Mouse (Mus musculus) neural tube, embryonic 12.5 days (tissue): ENCODE data around the gene Aldh1l1. TPM values are rescaled to one million over a fixed set of nuclear protein-coding genes. Genes with fewer than 3 reads are reported as not detected.

Experiments used
- ATAC-seq: fragments of 200-750 bp; cut with Nextera tagmentation; 2 replicates; pipeline ENCODE4 v1.8.0; 2017; ENCODE audit warnings: low read depth, mild to moderate bottlenecking, moderate TSS enrichment, moderate library complexity; ENCODE audit not compliant: low FRiP score
- H3K27ac ChIP-seq: fragments of 300-500 bp; sonication (generic); 2 replicates; pipeline ENCODE4 v1.5.1; 2016
- H3K27me3 ChIP-seq: fragments of 300-500 bp; sonication (generic); replicated peaks from 2 replicates; pipeline ENCODE4 v1.6.1; 2016; ENCODE audit warnings: mild to moderate bottlenecking
- H3K36me3 ChIP-seq: fragments of 300-500 bp; sonication (generic); 2 replicates; pipeline ENCODE4 v1.6.1; 2016; ENCODE audit warnings: mild to moderate bottlenecking
- H3K4me1 ChIP-seq: fragments of 300-500 bp; sonication (generic); 2 replicates; pipeline ENCODE4 v1.6.1; 2016
- H3K4me2 ChIP-seq: fragments of 300-500 bp; sonication (generic); replicated peaks from 2 replicates; pipeline ENCODE4 v1.6.1; 2016; ENCODE audit warnings: mild to moderate bottlenecking
- H3K4me3 ChIP-seq: fragments of 300-500 bp; sonication (generic); 2 replicates; pipeline ENCODE4 v1.5.1; 2016
- H3K9ac ChIP-seq: fragments of 300-500 bp; sonication (generic); 2 replicates; pipeline ENCODE4 v1.6.1; 2016; ENCODE audit warnings: mild to moderate bottlenecking
- H3K9me3 ChIP-seq: fragments of 300-500 bp; sonication (generic); 2 replicates; pipeline ENCODE4 v1.6.1; 2016; ENCODE audit warnings: mild to moderate bottlenecking
- WGBS: fragments of 180-500 bp; shearing (Covaris S2); methylation state at CpG from one replicate; pipeline ENCODE4 v1.1.7; 2016; 5-methylcytosine and 5-hydroxymethylcytosine counted together
- polyA plus RNA-seq: library from polyadenylated mRNA; unstranded; fragments of >200 nt; fragmentation: Nextera tagmentation; extraction: Ambion mirVana; gene quantifications from 2 replicates; pipeline ENCODE4 v1.2.1, GENCODE M21; 2016

The Aldh1l1 gene
- polyA plus RNA-seq, 1 experiment from 2014 or later = 9.5 TPM

DNA sequence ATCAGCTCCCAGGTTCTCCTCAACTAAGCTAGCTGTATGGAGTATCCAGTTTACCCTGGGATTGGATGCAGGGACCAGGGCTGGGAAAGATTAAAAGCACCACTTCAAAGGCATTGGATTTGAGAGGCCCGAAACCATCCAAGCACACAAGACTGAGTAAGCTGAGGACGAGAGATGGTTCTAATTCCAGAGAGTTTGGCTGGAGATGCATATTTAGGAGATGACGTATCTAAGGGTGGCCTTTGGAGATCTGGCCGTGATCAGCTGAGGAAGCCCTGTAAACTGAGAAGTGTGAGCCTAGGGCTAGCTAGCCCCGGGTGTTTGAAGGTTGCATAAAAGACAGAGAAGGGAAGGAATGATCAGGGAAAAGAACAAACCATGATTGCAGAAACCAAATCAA is 101.9 kb downstream of the Aldh1l1 start:
- Histone ChIP-seq H3K27ac (no peak overlapping the region), H3K9ac (no peak overlapping the region), H3K27me3 (no peaks in the 10 kb centered on the region), H3K9me3 (no peaks in the 10 kb centered on the region), H3K36me3 (no peaks in the 10 kb centered on the region), H3K4me3 (no peak overlapping the region), H3K4me2 (no peak overlapping the region), H3K4me1 (no peaks in the 10 kb centered on the region)
- WGBS = 72% methylated on average over 5 of the region's 5 CpGs
- ATAC-seq = no peak

GRCm38 (mm10) chr6:90590707-90591106 is 104.5 kb downstream of the Aldh1l1 start:
- no peak overlapping the region for H3K4me2 ChIP-seq
- no peak overlapping the region for H3K9ac ChIP-seq
- no peaks in the 10 kb centered on the region for H3K36me3 ChIP-seq
- no peaks in the 10 kb centered on the region for H3K4me1 ChIP-seq
- no peak overlapping the region for H3K27ac ChIP-seq
- no peak overlapping the region for H3K4me3 ChIP-seq
- no peak for ATAC-seq
- H3K27me3 ChIP-seq = no peaks in the 10 kb centered on the region
- 95% methylated on average over 1 of the region's 1 CpGs for WGBS
- H3K9me3 ChIP-seq = no peaks in the 10 kb centered on the region

DNA sequence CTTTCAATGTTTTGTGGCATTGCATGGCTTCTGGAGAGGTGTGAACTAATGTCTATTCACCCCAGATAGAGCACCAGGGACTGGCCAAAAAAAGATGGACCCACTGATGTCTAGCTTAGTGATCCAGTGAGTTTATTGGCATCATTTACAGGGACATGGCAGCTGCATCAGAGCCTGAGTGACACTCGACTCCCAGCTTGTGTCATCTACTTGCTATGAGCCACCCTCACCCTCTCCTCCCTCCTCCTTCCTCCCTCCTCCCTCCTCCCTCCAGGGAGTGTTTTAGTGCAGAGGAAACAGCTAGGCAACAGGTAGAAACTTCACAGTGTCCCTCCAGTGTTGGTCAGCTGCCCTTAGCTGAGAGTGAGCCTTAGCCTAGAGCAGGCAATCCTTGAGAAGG is 108.7 kb downstream of the Aldh1l1 start:
- no peaks in the 10 kb centered on the region for H3K4me1 ChIP-seq

DNA sequence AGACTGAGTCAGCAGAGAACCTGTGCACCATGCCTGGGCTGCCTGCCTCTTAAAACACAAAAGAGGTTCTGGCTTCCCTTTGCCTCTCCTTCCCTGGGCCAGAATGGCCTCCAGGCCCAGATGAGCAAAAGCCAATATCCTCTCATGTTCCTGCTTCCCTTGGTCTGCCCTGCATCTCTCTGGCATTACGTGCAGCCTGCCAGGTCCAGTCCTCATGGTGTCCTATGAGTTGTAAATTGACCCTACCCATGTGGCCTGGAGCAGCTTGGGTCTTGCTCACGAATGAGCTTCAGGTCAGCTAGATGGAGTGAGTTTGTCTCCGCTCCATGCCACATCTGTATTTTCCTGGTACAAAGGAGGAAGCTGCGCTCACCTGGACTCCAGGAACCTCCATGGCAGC is 110.8 kb downstream of the Aldh1l1 start:
- Histone ChIP-seq H3K27ac (no peak overlapping the region), H3K4me1 (no peaks in the 10 kb centered on the region), H3K27me3 (no peaks in the 10 kb centered on the region), H3K4me3 (no peak overlapping the region), H3K9me3 (no peaks in the 10 kb centered on the region), H3K4me2 (no peak overlapping the region), H3K9ac (no peak overlapping the region), H3K36me3 (no peaks in the 10 kb centered on the region)
- WGBS = 83% methylated on average over 4 of the region's 4 CpGs
- ATAC-seq = no peak

More for the DNA sequence above, 108.7 kb downstream of the Aldh1l1 start:
- H3K4me3 ChIP-seq = no peak overlapping the region
- WGBS = 81% methylated on average over 1 of the region's 1 CpGs
- no peak overlapping the region for H3K9ac ChIP-seq
- ATAC-seq = no peak
- H3K27ac ChIP-seq = no peak overlapping the region
- H3K36me3 ChIP-seq = no peaks in the 10 kb centered on the region
- H3K9me3 ChIP-seq = no peaks in the 10 kb centered on the region
- H3K27me3 ChIP-seq = no peaks in the 10 kb centered on the region
- H3K4me2 ChIP-seq = no peak overlapping the region

DNA sequence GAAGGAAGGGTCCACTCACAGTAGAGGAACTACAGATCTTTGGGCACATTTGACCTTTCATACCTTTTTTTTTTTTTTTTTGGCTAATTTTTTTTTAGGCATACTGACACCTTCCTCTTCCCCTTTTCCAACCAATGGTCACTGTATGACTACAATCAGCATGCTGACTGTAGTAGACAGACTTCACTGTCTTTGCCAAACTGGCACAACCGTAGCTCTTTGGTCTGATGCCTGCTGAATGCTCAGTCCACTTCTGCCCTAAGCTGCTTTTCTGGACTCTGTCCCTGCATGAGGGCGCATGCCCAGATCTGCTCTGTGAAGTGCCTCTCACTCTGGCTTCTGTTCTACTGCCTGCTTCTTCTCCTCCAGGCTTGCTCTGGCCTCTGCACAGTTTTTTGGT is 111.4 kb downstream of the Aldh1l1 start:
- Histone ChIP-seq H3K4me3 (no peak overlapping the region), H3K36me3 (no peaks in the 10 kb centered on the region), H3K4me2 (no peak overlapping the region), H3K27me3 (no peaks in the 10 kb centered on the region), H3K27ac (no peak overlapping the region), H3K9ac (no peak overlapping the region), H3K4me1 (no peaks in the 10 kb centered on the region), H3K9me3 (no peaks in the 10 kb centered on the region)
- 88% methylated on average over 2 of the region's 2 CpGs for WGBS
- ATAC-seq = no peak

DNA sequence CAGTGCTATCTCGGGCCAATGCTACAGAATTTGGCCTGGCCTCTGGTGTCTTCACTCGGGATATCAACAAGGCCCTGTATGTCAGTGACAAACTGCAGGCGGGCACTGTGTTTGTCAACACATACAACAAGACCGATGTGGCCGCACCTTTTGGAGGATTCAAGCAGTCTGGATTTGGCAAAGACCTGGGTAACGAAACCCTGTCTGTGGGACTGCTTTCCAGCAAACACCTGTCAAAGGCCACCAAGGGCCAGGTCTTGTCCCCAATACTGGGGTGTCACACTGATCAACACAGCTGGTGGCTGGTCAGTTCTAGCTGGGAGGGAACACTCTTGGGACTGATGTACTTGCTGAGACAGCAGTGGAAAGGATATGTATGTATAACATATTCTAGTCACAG is 112.0 kb downstream of the Aldh1l1 start:
- Histone ChIP-seq H3K36me3 (no peaks in the 10 kb centered on the region), H3K27ac (no peak overlapping the region), H3K4me3 (no peak overlapping the region), H3K9ac (no peak overlapping the region), H3K4me1 (no peaks in the 10 kb centered on the region), H3K4me2 (no peak overlapping the region), H3K9me3 (no peaks in the 10 kb centered on the region), H3K27me3 (no peaks in the 10 kb centered on the region)
- ATAC-seq = no peak
- 89% methylated on average over 6 of the region's 6 CpGs for WGBS

- WGBS = 81% methylated on average over 4 of the region's 4 CpGs
- no peaks in the 10 kb centered on the region for H3K27me3 ChIP-seq
- no peaks in the 10 kb centered on the region for H3K9me3 ChIP-seq
- H3K36me3 ChIP-seq = no peaks in the 10 kb centered on the region
- ATAC-seq = no peak
- H3K4me1 ChIP-seq = no peaks in the 10 kb centered on the region
- H3K4me2 ChIP-seq = no peak overlapping the region
- H3K4me3 ChIP-seq = no peak overlapping the region
- no peak overlapping the region for H3K9ac ChIP-seq
- no peak overlapping the region for H3K27ac ChIP-seq
Observed at GRCm38 (mm10) chr6:90600351-90600750, 114.1 kb downstream of the Aldh1l1 start.

GRCm38 (mm10) chr6:90601736-90602135 is 115.5 kb downstream of the Aldh1l1 start:
- no peak overlapping the region for H3K4me2 ChIP-seq
- no peak for ATAC-seq
- no peak overlapping the region for H3K9ac ChIP-seq
- 0 out of 2 replicates have a peak, but pooled peaks cover under 1% of the 10 kb centered on the region for H3K4me1 ChIP-seq
- 65% methylated on average over 7 of the region's 7 CpGs for WGBS
- no peak overlapping the region for H3K4me3 ChIP-seq
- H3K27ac ChIP-seq = no peak overlapping the region
- no peaks in the 10 kb centered on the region for H3K9me3 ChIP-seq
- H3K27me3 ChIP-seq = no peaks in the 10 kb centered on the region
- H3K36me3 ChIP-seq = no peaks in the 10 kb centered on the region

DNA sequence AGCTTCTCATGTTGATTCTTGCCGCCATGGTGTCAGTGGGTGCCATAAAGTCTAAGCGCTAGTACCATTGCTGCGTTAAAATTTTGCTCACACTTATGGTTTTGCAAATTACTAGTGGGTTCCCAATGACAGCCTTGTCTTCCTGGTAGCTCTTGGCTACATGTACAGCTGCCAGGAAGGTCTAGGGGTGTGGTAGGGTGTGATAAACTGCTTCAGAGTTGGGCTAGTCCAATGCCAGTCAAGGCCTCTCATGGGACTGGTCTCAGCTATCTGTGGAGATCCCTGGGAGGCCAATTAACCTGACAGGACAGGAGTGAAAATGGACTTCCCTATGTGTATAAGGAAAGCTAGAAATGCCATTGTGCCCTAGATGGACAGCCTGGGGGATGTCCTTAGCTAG is 116.1 kb downstream of the Aldh1l1 start:
- Histone ChIP-seq H3K27ac (no peak overlapping the region), H3K9ac (no peak overlapping the region), H3K27me3 (no peaks in the 10 kb centered on the region), H3K36me3 (no peaks in the 10 kb centered on the region), H3K4me2 (no peak overlapping the region), H3K4me3 (no peak overlapping the region), H3K9me3 (no peaks in the 10 kb centered on the region), H3K4me1 (0 out of 2 replicates have a peak, but pooled peaks cover 2% of the 10 kb centered on the region)
- ATAC-seq = no peak
- WGBS = 92% methylated on average over 3 of the region's 3 CpGs

DNA sequence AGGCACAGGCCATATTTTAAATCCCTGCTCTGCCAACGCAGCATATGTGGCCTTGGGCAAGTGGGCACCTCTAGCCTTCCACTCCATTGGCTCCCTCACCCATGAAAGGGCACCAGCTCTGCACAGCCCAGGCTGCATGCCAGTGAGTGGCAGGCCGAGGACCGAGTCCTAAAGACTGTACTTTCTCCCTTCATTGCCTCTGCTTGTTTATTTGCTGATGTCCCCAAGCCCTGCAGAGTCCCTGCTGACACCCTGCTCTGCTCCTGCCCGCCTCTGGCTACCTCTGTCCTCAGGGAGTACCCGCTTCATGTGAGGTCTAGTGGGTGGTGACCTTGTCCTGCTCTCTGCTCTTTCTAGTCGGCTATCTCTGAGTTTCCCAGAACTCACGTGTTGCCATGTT is 116.9 kb downstream of the Aldh1l1 start:
- Histone ChIP-seq H3K36me3 (no peaks in the 10 kb centered on the region), H3K27me3 (no peaks in the 10 kb centered on the region), H3K4me1 (0 out of 2 replicates have a peak, but pooled peaks cover 2% of the 10 kb centered on the region), H3K9me3 (no peaks in the 10 kb centered on the region), H3K4me2 (no peak overlapping the region), H3K9ac (no peak overlapping the region), H3K27ac (no peak overlapping the region), H3K4me3 (no peak overlapping the region)
- 70% methylated on average over 7 of the region's 7 CpGs for WGBS
- no peak for ATAC-seq

- no peaks in the 10 kb centered on the region for H3K27me3 ChIP-seq
- H3K27ac ChIP-seq = no peak overlapping the region
- no peaks in the 10 kb centered on the region for H3K9me3 ChIP-seq
- 0 out of 2 replicates have a peak, but pooled peaks cover 2% of the 10 kb centered on the region for H3K4me1 ChIP-seq
- H3K36me3 ChIP-seq = no peaks in the 10 kb centered on the region
- peak; percentile 43 for ATAC-seq
- 64% methylated on average over 3 of the region's 3 CpGs for WGBS
- H3K4me3 ChIP-seq = peak overlapping the region; percentile 57; the same call in 1 of the 2 replicates
- H3K4me2 ChIP-seq = peak overlapping the region; percentile 88
- no peak overlapping the region; the same call in 1 of the 2 replicates for H3K9ac ChIP-seq
Observed at GRCm38 (mm10) chr6:90604130-90604529, 117.9 kb downstream of the Aldh1l1 start.

DNA sequence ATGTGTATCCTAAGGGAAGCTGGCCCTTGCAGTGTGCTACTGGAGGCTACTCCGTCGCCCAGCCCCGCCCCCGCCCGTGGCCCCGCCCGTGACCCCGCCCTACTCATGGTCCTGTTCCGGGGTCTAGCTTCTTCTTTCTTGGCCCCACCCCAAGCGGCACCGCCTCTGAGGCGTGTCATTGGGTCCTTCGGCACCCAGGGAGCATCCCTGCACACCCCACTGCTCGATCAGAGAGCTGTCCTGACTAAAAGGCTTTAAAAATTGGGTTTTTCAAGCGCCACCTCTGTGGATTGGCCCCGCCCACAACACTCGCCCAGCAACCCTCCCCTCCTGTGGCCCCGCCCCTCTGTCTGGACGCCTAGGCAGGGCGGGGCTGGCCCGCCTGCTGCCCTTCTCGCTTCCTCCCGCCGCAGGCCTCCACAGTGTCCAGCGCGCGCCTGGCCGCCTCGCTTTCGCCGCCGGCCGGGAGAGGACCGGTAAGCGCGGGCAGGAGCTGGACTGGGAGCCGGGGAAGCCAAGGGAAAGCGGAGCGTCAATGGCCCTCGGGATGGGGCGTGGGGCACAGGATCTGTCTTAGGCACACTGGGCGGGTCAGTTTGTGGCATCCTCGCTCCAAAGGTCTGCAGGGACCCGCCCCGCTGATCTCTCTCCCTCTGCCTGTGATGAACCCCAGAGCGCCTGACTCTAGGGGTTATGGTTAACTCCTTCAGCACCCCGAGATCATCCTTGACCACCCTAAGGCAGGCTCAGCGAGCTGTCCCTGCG is 118.5 kb downstream of the Aldh1l1 start, which contains the start of gene Slc41a3:
Gene Slc41a3 (plus strand): TSS at position 193 of the 765 bp plus-strand sequence.
- Histone ChIP-seq H3K9ac (peak within 1 kb of the TSS; percentile 69), H3K27me3 (no peaks in the 10 kb centered on the region), H3K9me3 (no peaks in the 10 kb centered on the region), H3K4me1 (0 out of 2 replicates have a peak, but pooled peaks cover 2% of the 10 kb centered on the region), H3K27ac (no peak within 1 kb of the TSS), H3K4me2 (peak within 1 kb of the TSS; percentile 88), H3K4me3 (peak within 1 kb of the TSS; percentile 57), H3K36me3 (no peaks in the 10 kb centered on the region)
- ATAC-seq = peak; percentile 89
- 1% methylated on average over 48 of the region's 49 CpGs for WGBS

DNA sequence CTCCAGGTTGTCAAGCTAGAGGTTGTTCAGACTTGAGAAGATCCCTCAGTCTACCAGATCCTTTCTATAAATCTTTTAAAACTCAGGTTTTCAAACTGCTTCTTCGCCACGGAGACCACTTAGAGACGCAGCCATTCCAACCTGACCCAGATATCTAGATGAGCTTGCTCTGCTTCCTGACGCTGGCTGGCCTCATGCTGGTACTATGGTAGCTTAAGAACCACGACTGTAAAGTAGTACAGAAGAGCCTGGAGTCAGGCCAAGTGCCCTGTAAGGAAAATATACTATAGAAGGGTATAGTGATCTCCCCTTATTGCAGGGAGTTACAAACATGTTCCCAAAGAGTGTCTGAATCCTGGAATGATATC is 119.1 kb downstream of the Aldh1l1 start:
- WGBS = 15% methylated on average over 5 of the region's 5 CpGs
- H3K9ac ChIP-seq = peak overlapping the region; percentile 69
- H3K27me3 ChIP-seq = no peaks in the 10 kb centered on the region
- ATAC-seq = no peak
- H3K9me3 ChIP-seq = no peaks in the 10 kb centered on the region
- no peaks in the 10 kb centered on the region for H3K36me3 ChIP-seq
- peak overlapping the region; percentile 88 for H3K4me2 ChIP-seq
- H3K4me1 ChIP-seq = 0 out of 2 replicates have a peak, but pooled peaks cover 2% of the 10 kb centered on the region
- H3K4me3 ChIP-seq = peak overlapping the region; percentile 57
- no peak overlapping the region for H3K27ac ChIP-seq
